Mouse (Mus musculus) embryonic fibroblast, embryonic 13.5 days (primary cell): ENCODE measurements around the gene Fiz1.

Experiments
- CTCF ChIP-seq: IDR thresholded peaks from 2 replicates; pipeline ENCODE4 v1.5.1; 2011; ENCODE audit warnings: mild to moderate bottlenecking, control low read depth, low read length, moderate library complexity, borderline replicate concordance; ENCODE audit not compliant: insufficient read depth
- POLR2A ChIP-seq: IDR thresholded peaks from 2 replicates; pipeline ENCODE4 v1.6.1; 2011; ENCODE audit warnings: low read depth, mild to moderate bottlenecking, control low read depth, low read length, moderate library complexity

DNA sequence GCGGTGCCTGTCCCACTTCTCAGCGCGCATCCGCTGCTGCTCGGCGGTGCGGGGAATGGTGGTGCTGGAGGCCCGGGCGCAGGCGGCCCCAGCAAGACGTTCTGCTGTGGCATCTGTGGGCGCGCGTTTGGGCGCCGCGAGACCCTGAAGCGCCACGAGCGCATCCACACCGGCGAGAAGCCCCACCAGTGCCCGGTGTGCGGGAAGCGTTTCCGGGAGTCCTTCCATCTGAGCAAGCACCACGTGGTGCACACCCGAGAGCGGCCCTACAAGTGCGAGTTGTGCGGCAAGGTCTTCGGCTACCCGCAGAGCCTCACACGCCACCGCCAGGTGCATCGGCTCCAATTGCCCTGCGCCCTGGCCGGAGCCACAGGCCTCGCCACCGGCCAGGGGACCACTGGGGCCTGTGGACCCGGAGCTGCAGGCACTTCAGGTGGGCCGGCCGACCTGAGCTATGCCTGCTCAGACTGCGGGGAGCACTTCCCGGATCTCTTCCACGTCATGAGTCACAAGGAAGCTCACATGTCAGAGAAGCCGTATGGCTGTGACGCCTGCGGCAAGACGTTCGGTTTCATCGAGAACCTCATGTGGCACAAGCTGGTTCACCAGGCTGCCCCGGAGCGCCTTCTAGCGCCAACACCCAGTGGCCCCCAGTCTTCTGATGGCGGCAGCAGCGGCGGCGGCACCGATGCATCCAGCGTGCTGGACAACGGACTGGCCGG is 16.2 kb upstream of the Fiz1 start:
- TF ChIP-seq CTCF (no peak), POLR2A (no peak)
